Mouse (Mus musculus) regulatory T cell (primary cell): ENCODE measurements around the gene Tbx2.

ENCODE experiments used
- in situ Hi-C: fragments of 300-600 bp; cut with MboI, MseI; formaldehyde crosslinking; loops from one replicate; pipeline ENCODE4 v1.15.1; 2025; ENCODE audit warnings: high pct_unique_total_duplicates

Tbx2 gene

GRCm38 (mm10) chr11:85825031-85825430 is 7.3 kb upstream of the Tbx2 start:
- in situ Hi-C loops: loop anchor here (5.0 kb wide), 1 partner anchor 438 kb away; no protein-coding TSS in a partner anchor

DNA sequence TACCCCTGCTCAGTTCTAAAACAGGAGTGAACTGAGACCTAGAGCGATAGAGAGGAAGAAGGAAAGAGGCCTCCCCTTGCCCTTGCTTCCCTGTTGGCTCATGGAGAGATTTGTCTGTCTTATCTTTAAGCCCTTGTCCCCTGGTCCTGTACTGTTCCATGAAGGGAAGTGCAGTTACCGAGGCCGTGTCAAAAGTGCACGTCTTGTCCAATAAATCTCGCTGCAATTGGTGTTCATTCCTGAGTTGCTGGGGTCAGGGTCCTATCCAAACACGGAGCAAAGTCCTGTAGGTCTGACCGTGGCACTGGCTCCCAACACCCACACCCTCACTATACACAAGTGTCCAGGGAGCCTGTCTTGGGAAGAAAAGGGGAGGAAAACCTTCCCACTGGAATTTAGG is 6.5 kb upstream of the Tbx2 start:
- in situ Hi-C loops: loop anchor here (5.0 kb wide), 1 partner anchor 439 kb away; no protein-coding TSS in a partner anchor

GRCm38 (mm10) chr11:85827342-85827741 is 5.0 kb upstream of the Tbx2 start:
- in situ Hi-C loops: loop anchor here (5.0 kb wide), 1 partner anchor 440 kb away; no protein-coding TSS in a partner anchor

DNA sequence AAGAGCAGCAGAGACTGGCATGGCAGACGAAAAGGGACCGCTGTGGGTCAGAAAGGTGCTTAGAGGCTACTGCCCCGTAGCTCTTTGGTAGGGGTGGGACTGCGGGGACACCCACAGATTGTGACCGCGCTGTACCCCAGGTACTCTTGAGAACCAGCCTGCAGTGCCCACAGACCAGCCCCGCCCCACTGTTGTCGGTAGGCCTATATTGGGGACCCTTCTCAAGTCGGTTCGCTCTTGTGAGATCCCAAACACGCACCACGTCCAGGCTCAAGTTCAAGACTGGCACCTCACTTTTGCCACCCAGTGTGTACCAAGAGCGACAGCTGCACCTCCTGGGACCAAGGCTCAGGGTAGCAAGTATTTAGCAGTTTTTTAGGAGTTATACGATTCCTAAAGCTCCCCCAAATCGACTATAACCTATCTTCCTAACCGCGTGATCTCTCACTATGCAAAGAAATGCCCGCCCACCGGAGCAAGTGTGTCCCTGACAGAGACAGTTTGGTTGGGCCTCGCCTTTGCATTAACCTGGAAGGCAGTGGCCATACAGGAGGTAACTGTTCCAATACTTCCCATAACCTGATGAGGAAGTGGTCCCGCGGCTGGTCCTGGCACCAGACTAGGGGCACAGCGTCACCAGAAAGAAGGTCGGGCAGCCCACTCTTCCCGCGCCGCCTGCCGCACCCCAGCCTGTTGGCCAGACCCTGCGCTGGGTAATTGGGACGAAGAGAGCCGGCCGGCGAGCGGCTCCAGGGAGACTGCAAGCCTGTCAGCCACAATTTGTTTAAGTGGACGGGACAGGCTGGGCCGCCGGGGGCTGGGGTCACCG is 3.4 kb upstream of the Tbx2 start:
- in situ Hi-C loops: loop anchor here (5.0 kb wide), 1 partner anchor 442 kb away; no protein-coding TSS in a partner anchor

- in situ Hi-C loops: loop anchor here (5.0 kb wide), 1 partner anchor 442 kb away; no protein-coding TSS in a partner anchor
Observed at GRCm38 (mm10) chr11:85829520-85830440, 2.6 kb upstream of the Tbx2 start.

- in situ Hi-C loops: no loop called here
Observed at GRCm38 (mm10) chr11:85830901-85831341, 1.4 kb upstream of the Tbx2 start.

DNA sequence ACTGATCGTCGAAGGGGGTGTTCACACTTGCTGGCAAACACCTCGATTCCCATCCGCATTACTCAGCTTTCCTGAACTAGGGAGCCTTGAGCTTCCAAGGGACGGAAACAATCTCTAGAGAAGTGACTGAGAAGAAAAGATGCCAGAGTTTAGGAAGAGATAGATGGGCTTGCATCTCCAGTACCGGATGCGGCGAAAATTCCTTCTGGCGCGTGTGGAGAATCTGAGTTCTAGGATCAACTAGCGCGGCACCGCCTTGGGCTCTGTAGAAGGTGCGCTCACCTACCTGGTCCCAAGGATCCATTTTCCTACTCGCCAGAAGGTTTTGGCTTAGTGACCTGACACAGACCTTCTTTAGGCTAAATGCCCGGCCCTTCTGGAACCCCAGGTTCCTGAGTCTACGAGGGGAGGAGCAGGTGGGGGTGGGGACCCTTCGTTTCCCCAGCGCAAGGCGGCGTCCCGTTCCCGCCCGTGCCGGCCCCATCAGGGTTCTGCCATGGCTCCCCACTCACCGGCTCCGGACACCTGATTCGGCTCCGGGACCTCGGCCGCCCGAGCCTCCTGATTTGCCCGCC is 608 bp upstream of the Tbx2 start:
- in situ Hi-C loops: no loop called here

DNA sequence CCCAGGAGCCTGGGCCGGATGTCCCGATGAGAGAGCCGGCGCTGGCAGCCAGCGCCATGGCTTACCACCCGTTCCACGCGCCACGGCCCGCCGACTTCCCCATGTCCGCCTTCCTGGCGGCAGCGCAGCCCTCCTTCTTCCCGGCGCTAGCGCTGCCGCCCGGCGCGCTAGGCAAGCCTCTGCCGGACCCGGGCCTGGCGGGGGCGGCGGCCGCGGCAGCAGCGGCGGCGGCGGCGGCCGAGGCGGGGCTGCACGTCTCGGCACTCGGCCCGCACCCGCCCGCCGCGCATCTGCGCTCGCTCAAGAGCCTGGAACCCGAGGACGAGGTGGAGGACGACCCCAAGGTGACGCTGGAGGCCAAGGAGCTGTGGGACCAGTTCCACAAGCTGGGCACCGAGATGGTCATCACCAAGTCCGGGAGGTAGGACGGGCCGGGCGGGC is 750 bp downstream of the Tbx2 start:
- in situ Hi-C loops: no loop called here

- in situ Hi-C loops: no loop called here
Observed at GRCm38 (mm10) chr11:85833761-85834385, 1.5 kb downstream of the Tbx2 start.

GRCm38 (mm10) chr11:85834386-85834931 is 2.1 kb downstream of the Tbx2 start:
- in situ Hi-C loops: no loop called here

DNA sequence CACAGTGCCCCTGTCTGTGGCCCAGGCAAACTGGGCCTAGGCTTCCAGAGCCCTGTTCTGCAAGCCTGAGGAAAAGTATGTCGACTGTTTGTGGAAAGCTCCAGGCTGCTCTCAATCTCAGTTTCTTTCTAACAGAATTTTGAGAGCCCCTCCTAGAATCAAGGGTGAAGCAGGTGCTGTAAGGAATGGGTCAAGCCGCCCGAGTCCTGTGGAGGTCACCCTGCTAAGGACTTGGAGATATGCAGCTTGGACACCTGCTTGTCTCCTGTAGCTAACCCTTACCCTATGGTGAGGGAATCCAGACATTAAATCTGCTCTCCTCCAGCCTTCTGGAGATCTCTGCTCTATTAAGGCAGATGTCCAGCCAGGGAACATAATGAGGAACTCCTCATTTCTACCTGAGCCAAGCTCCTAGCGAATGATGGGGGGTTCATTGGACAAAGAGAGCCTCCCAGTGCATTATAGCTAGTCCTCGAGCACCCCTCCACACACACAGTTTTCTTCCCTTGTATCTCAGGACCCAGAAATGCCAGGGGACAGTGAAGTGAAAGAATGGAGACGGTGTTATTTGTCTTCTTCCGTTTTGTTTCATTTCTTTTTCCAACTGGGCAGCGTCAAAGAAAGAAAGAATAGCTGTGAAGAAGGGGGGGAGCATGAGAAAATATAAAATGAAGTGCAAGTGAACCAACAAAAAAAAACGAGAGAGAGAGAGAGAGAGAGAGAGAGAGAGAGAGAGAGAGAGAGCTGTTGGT is 2.8 kb downstream of the Tbx2 start:
- in situ Hi-C loops: no loop called here

DNA sequence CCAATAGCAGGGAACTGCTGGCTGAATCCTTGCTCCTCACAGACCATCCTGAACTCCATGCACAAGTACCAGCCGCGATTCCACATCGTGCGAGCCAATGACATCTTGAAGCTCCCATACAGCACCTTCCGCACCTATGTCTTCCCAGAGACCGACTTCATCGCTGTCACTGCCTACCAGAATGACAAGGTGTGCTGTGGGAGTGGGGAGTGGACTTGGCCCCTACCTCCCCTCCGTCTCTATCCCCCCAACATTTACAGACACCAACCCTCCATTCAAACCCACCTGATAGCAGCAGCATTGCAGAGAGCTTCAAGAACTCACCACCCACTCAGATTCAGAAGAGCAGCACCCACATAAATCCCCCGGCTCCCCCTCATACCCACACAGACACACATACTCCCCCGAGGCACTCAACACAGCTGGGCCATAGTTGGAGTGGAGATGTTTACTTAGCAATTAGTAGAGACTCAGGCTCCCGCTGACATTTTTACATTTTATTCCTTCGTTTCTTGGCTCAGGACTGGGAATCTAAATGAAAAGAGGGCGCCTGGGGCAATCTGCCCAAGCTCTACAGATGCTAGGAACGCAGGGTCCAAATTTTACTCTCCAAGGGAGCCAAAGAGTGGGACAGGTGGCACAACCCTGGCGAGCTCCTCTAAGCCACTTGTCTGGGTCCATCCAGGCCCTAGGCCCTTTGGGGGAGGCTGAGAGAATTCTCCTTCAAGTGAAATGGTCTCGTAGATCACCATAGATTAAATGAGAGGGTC is 3.6 kb downstream of the Tbx2 start:
- in situ Hi-C loops: no loop called here

DNA sequence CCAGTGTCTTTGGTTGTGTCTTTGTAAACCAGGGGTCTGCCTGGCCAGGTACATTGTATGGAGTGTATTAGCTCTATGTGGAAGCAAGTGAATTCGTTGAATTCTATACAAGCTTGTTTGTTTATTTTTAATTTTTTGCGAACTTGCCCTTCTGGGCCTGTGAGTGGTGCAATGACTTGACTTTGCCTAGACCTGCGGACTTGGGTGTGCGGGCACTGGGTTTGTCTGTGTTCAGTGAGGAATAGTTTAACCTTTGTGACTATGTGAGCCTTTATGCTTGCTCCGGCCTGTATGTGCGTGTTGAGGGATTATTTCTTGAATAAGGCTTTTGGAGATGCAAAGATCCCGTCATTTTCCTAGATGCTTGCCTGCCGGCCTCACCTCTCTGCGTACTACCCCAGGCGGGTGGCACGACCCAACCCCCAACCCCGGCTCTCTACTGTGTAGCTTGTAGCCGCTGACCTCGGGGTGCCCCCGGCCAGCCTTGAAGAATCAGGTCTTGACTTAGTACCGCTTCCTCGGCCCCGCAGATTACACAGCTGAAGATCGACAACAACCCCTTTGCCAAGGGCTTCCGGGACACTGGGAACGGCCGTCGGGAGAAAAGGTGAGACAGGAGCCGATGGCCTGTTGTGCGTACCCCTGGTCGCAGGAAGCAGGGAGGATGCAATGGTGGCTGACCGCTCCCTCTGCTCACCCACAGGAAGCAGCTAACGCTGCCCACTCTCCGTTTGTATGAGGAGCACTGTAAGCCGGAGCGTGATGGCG is 4.4 kb downstream of the Tbx2 start:
- in situ Hi-C loops: no loop called here

GRCm38 (mm10) chr11:85837291-85837647 is 4.9 kb downstream of the Tbx2 start:
- in situ Hi-C loops: no loop called here

- in situ Hi-C loops: no loop called here
Observed at GRCm38 (mm10) chr11:85837648-85838423, 5.5 kb downstream of the Tbx2 start.

- in situ Hi-C loops: no loop called here
Observed at GRCm38 (mm10) chr11:85838424-85839257, 6.3 kb downstream of the Tbx2 start.
